Mouse (Mus musculus) mature B cell (primary cell): ENCODE measurements around the gene Sept6.

Experiments used
- in situ Hi-C: fragments of 300-500 bp; cut with MboI; formaldehyde crosslinking; loops from 2 replicates; pipeline ENCODE4 v1.14.3; 2019

Gene Sept6

DNA sequence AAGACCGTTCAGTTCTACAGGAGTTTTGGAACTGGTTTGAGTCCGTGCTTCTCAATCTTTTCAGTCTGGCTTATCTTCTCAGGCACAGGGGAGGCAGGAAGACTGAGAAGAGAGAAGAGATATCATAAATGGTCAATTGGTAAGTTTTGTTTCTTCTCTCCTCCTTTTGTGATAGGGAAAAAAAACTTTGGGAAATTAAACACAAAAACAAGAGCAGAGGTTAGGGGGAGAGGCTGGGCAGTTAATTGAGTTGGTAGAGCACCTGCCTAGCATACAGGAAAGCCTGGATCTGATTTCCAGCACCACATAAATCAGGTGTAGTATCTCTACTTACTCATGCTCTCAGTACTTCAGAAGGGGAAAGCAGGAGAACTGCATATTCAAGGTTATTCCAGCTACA lies at the start of gene Sept6:
Gene Sept6, minus strand, starts transcription at position 101 of the 400 bp plus-strand sequence.
- in situ Hi-C loops, result no loop called here

DNA sequence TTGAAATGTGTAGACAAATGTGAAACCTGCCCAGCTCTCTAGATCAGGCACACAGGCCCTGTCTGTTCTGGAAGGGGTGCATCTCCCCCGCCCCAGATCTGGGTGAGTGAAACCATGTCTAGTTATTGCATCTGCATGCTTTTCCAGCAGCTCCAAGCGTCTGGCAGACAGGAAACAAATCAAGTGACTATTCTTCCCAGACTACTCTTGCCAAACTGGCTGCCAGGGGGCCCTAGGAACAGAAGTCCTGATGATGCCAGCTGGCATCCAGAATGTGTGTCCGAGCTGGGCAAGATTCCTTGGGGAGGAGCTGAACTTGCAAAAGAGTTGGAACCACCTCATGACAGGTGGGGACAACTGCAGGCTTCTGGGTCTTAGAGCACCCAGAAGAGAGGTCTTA lies 36.8 kb upstream of the Sept6 start:
- in situ Hi-C loops, result loop anchor here (10.0 kb wide), 1 partner anchor 194 kb away; no protein-coding TSS in a partner anchor

DNA sequence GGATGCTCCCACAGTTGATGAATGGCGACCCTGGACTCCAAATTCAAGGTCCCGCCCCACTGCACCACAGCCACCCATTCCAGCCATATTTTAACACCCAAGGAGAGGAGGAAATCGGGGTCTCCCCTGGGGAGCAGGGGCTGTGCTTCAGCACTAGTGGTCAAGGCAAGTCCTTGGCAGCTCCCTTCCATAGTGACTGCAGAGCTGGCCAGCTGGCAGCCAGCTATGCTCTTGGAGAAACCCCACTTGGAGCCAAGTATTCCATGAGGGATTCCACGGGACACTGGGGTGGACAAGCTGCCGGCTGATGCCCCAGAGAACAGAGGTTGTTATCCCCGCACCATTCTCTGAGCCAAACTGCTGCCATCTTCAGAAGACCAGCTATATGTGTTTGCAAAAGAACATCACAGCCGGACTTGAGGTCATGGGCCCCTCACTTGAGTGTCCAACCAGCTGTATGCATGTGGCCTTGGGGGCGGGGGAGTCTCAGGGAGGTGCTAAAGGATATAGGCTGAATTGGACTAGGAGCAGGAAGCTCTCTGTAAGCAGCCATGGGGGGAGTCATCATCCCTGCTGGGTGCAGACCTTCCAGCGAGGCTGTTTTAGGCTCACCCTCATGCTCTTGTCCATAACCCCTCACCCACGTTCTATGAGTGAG lies 32.2 kb upstream of the Sept6 start:
- in situ Hi-C loops, result loop anchor here (10.0 kb wide), 1 partner anchor 189 kb away; no protein-coding TSS in a partner anchor

DNA sequence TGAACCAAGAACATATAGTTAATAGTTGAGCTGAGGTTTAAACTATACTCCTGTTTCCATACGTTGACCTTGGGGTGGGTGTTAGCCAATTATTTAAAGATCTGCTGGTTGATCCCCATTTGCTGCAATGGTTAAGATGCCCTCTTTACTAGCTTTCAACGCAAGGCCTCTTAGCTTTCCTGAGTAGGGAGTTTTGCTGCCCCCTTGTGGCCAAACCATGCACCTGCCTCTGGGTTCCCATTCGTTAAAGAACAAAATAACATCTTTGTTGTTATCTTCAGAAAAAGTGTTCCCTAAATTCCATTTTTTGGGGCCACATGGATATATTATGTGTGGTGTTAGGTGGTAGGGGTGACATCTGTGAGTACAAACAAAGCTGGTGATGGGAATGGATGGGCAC lies 31.1 kb upstream of the Sept6 start:
- in situ Hi-C loops, result loop anchor here (10.0 kb wide), 1 partner anchor 188 kb away; no protein-coding TSS in a partner anchor

DNA sequence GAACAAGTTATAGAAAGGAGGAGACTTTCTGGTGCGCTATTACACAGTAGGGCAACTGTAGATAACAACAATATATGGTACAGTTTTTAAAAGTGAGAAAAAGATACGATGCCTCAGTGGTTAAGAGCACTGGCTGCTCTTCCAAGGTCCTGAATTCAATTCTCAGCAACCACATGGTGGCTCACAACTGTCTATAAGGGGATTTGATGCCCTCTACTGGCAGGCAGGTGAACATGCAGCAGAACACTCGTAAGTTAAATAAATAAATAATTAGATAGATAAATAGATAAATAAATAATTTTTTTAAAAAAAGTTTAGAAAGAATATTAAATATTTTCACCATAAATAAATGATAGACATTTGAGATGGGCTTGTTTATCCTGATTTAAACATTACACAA lies 27.5 kb upstream of the Sept6 start:
- in situ Hi-C loops, result no loop called here

DNA sequence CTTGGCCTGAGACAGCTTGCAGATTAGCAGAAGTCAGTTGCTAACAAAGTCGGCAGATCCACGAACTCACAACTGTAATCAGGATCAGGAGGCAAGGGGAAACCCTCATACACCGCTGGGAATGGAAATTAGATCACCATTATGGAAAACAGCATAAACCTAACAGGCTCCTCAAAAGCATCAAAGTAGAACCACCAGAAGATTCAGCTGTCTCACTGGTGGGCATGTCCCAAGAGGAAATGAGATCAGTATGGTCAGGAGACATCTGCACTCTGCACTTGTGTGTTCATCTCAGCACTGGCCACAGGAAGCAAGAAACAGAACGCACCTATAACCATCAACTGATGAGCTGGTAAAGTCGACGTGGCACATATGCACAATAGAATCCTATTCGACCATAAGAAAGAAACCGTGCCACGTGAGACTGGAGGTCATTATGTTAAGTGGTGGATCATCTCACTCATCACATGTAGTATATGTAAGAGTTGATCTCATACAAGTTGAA lies 26.6 kb upstream of the Sept6 start:
- in situ Hi-C loops, result no loop called here

DNA sequence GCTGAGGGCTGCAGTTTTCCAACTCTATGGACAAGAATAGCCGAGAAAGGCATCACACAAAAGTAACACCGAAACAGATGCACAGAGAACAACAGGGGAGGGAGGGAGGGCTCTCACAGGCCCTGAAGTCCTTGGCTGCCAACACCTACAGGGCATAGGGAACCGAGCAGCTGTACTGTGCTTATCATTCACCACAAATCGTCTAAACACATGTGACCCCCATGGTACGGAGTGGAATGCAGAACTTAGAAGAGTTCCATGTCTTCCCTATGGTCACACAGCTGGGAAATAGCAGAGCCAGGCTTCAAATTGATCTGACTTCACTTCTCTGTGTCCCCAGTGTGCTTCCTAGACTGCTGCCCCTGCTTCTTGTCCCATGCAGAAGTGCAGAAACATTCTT lies 22.3 kb upstream of the Sept6 start:
- in situ Hi-C loops, result no loop called here

DNA sequence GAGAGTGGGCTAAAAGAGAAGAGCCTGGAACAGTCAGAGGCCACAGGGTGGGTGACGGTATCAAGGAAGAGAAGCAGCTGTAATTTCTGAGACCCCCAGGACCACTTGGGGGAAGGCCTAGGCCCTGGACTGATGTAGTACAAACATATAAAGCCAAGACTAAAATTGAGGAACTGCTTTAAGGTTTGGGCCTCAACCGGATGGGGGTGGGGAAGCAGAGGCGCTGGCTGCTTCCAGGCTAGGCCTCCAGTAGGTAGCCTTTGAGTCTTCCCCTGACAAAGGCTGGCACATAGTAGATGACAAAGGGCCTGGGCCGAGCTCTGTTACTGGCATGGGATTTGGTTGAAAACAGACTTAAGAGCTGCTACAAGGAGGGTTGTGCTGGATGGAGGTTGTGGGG lies 555 bp downstream of the Sept6 start:
- in situ Hi-C loops, result no loop called here

DNA sequence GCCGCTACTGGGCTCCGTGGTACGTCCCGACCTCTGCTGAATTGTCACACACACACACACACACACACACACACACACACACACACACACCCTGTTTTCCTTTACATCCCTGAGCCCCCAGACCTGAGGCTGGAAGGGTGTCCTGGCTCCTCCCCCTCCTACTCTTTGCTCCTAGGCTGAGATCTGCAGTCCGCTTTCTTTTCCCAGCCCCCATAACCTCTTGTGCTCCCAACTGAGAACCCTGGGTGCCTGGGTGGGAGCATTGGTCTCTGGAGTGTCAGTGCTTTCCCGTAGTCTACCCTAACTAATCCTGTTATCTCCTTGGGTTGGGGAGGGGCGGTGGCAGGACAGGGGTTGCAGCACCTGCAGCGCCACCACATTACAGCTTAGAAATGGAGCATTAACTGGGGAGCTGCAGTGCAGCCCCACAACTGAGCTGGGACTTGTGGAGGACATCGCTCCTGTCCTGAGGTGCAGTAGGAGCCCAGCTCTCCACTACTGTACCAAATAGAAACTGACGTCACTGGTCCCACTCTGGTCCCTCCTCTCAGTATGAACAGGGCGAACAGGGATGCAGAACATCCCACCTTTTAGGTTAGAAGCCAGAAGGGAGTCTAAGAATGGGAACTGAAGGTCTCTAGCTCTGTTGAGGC lies 1.7 kb downstream of the Sept6 start:
- in situ Hi-C loops, result no loop called here

DNA sequence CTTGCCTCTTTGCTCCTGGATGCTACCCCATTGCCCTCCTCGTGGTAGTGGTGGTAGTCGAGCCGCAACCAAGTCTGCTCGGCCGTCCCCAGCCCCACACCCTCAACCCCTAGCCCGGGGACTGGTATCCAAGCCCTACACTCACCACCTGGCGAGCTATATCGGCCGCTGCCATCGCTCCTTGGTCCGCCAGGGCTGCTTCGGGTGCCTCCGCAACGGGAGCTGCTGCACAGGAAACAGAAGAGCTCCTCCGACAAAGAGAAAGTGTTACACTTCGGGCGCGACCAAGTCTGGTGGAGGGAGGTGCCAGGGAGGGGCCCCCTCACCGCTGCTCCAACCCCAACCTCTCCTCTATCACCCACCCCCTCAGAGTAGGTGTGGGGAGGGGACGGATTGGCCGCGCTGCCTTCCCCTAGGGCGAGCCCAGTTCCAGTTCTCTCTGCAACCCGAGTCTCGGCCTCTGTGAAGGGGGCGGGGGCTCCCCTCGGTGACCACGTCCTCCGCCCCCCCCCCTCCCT lies 2.3 kb downstream of the Sept6 start:
- in situ Hi-C loops, result no loop called here

DNA sequence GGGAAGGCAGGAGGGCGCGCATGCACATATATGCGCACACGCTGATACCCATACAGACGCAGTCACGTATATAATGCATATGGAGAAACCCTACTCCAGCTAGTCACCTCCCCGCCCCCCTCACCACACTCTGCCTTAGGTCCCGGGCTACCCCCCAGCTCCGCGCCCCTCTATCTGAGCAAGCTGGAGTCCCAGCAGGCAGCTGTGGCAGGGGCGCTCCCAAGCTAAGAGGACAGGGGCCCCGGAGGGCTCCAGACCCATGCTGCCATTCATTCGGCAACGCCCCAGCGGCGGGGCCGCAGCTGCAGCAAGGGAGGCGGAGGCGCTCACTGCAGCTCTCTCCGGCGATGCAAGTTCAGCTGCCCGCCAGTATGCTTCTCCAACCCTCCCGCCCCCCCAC lies 2.8 kb downstream of the Sept6 start:
- in situ Hi-C loops, result no loop called here

DNA sequence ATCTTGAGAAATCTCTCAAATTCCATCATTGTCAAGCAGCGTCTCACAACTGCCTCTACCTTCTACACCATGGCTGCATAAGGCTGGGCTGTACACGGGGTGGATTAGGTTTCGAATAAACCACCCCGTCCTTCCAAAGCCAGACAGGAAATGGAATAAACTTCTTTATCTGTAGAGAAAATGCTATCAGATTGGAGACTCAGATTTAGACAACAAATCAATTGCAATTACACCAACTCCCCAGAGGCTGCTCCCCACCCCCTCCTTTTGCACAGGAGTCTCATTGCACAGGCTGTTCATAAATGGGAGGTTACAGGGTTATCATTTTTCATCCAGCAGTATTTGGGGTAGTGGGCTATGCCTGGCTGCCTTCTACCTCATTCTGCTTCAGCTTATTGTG lies 3.7 kb downstream of the Sept6 start:
- in situ Hi-C loops, result no loop called here

DNA sequence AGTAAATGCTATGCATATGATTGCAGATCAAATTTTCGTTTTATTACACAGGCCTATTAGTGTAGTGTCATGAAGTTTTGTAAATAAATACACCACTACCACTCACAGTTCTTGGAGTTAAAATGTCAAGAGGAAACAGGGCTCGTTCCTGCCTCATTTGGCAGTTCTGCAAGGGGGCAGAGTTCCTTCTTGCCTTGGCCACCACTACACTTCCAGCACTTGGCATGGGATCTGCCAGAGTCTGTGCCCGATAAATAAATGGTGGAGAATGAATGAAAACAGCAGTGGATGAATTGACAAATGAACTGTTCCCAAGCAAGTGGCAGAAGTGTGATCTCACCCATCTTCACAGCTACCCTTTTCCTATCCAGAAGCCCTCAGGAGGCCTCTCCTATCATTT lies 6.6 kb downstream of the Sept6 start:
- in situ Hi-C loops, result no loop called here

DNA sequence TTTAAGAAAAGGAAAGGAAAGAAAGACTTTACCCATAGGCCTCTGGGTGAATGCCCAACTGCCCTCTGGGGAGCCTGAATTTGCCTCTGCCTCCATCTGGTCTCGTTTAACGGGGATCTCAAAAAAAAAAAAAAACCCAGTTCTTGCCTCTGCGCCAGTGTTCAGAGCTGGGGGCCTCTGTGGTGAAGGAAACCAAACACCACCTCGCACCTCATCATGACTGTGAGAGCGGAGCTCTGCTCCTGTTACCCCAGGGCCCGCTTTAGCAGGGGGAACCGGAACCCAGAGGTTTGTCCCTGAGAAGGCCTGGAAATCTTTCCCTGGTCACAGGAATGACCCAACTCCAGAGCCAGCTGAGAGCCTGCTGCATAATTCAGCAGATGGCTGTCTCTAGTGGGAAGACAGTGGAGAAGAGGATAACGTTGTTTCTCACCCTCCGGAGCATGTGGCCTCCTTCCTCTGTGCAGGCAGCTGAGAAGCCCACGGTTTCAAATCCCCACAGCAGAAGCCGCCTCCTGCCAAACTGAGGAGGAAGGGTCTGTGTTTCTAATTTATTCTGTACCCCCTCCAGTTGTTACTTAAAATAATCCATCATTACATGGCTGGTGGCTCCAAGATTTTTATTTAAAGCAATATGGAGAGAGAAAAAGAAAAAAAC lies 7.8 kb downstream of the Sept6 start:
- in situ Hi-C loops, result no loop called here

DNA sequence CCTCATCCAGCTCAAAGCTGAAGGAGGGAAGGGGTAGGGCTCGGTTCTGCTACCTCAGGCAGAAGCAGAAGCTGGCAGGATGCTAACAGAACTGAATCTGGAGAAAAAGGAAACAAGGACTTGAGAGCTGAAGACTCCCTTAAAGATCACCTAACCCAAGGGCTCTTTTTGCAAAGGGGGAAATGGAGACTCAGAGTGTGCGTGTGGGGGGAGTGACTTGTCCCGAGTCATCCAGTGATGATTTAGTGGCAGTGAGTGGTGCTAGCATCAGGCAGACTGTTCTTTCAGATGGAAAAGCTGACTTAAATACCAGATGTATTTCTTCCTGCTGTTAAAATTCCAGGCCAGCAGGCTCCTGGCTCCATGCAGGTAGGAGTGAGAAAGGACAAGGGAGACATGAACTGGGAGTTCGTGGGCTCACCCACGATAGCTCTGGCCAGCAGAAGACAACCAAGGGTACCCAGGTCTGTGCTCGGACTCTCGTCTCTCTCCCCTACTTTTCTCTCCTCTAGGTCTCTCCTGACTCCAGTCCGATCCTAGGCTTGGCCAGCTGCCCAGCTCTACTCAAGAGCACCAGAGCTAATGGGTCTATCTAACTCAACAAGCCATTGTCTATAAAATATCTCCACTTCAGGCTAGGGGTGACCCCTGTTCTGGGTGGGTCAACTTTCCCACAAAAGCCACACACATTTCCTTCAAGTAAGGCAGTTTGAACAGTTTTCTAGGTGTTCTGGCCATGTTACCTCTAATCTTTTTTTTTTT lies 8.5 kb downstream of the Sept6 start:
- in situ Hi-C loops, result no loop called here

DNA sequence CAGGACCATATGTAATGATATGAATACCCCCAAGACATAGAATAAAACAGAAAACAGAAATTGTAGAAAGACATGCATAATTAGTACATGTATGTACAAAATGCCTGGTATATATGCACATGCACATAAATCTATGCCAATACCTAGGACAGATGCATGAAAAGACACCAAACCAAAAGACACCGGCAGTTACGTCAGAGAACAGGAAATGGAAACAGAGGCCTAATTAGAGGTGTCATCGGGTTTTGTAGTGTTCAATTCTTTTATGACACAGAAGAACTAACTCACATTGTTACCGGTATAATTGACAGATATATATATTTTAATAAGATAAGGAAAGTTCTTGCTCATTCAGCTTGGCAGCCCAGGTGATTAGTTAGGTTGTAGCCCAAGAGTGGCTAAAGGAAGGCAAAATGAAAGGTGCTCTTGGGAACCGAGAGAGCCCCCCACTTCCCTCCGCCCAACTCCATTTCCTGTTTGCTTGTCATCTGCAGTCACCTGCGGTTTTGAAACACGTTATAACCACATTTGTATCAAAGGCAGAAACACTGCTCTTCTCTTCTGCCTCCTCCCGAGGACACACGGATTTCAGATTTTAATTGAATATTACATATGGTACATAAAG lies 10.9 kb downstream of the Sept6 start:
- in situ Hi-C loops, result no loop called here

DNA sequence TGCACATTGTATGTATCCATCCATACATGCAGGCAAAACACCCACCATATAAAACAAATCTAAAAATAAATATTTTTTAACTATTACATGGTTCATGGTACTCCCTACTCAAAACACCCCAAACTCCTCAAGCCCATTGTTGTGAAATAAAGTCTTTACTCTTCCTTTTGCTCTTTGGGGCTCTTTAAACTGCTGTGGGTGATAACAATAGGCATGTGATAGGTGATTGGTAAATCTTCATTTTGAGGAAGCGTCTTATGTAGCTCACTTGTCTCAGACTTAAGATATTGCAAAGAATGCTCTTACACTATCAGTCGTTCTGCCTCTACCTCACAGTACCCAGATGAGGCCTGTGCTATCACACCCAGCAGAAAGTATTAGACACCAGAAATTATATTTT lies 13.7 kb downstream of the Sept6 start:
- in situ Hi-C loops, result no loop called here

DNA sequence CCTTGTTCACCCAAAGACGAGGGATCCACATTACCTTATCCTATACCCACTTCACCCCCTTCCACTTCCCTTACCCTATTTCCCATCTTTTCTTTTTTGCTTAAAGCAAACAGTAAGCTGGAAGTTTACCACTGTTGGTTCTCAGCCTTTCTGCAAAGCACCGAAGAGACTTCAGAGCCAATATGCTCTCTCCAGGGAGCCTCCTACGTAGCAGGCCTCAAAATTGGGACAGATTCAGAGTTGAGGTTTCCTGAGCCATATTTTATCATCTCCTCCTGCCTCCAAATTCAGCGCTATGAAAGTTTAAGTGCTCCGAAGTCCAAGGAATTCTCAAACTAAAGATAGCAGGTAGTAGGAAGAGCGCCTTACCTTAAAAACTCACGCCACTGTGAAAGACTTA lies 14.6 kb downstream of the Sept6 start:
- in situ Hi-C loops, result no loop called here

DNA sequence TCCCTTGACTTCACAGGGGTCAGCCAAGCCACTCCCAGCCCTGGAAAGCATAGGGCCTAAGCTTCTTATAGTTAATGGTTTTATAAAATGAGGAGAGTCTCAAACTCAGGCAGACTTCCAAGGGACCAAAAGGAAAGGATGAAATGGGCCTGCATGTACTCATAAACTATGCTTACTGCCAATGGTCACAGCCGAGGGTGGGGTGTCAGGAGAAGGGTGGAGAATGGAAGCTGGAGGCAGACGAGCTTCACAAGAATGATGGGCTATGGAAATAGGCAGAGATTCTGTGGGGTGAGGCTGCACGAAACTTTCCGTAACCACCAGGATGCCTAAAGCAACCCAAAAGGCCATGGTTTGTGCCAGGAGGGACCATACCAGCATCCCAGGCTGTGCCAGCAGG lies 15.3 kb downstream of the Sept6 start:
- in situ Hi-C loops, result no loop called here

DNA sequence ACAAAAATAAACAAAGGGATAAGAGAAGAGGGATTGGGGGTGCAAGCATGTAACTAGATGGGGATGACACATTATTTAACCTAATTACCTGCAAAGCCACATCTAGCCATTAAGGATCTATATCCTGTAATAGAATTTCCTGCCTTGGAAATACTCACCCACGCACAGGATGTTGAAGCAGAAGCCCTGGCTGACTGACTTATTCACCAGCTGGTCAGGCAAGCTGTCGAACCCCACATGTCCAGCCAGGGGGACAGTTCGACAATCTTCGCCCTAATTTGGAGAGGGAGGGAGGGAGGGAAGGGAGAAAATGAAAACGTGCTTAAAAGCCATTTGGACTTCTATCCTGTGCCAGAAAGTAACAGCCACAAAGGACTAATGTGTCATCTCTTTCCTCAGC lies 16.7 kb downstream of the Sept6 start:
- in situ Hi-C loops, result no loop called here

DNA sequence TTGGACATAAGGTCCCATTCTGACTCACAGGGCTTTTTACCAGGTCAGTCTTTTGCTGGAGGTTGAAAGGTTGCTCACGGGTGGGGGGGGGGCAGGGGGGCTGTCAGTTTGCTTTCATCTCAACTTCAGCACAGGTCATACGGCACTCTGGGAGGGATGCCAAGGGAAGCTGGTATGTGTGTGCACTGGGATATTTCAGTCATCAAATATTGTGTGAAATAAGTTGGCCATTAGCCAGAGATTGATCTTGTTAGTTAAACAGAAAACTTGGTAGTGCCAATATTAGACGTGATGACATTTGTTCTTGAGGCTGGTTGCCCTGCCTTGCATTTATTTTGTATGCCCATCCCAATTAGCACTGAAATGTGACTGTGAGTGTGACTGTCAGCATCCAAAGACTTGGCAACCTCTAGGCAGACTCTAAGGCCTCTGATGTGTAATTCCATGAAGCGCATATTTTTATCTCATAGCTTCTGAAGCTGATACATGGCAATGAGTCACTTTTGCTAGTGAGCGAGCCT lies 18.6 kb downstream of the Sept6 start:
- in situ Hi-C loops, result no loop called here
